Mouse (Mus musculus) kidney, postnatal 0 days (tissue): ENCODE data around the gene Dzank1. TPM values are rescaled to one million over a fixed set of nuclear protein-coding genes. Genes with fewer than 3 reads are reported as not detected.

ENCODE experiments used
- ATAC-seq: fragments of 200-750 bp; cut with Nextera tagmentation; replicated peaks from 2 replicates; pipeline ENCODE4 v1.8.0; 2017; ENCODE audit warnings: low read depth, moderate number of reproducible peaks, moderate TSS enrichment, moderate library complexity; ENCODE audit not compliant: low FRiP score
- DNase-seq: peaks from one replicate; pipeline ENCODE4 v3.0.0-alpha.2; 2016; ENCODE audit warnings: low spot score
- H3K27ac ChIP-seq: fragments of 300-500 bp; sonication (generic); 2 replicates; pipeline ENCODE4 v1.5.1; 2014; ENCODE audit warnings: mild to moderate bottlenecking
- H3K27me3 ChIP-seq: fragments of 300-500 bp; sonication (generic); 2 replicates; pipeline ENCODE4 v1.6.1; 2014; ENCODE audit warnings: low read length, mixed read lengths; ENCODE audit not compliant: insufficient read depth
- H3K36me3 ChIP-seq: fragments of 300-500 bp; sonication (generic); 2 replicates; pipeline ENCODE4 v1.6.1; 2014; ENCODE audit warnings: low read length, mixed read lengths; ENCODE audit not compliant: insufficient read depth
- H3K4me1 ChIP-seq: fragments of 300-500 bp; sonication (generic); replicated peaks from 2 replicates; pipeline ENCODE4 v1.6.1; 2014; ENCODE audit warnings: antibody characterized with exemption, low read length, mixed read lengths; ENCODE audit not compliant: insufficient read depth
- H3K4me2 ChIP-seq: fragments of 300-500 bp; sonication (generic); 2 replicates; pipeline ENCODE4 v1.6.1; 2014; ENCODE audit warnings: mild to moderate bottlenecking, low read length, moderate library complexity, mixed read lengths
- H3K4me3 ChIP-seq: fragments of 300-500 bp; sonication (generic); replicated peaks from 2 replicates; pipeline ENCODE4 v1.5.1; 2014; ENCODE audit warnings: low read depth, low read length
- H3K9ac ChIP-seq: fragments of 300-500 bp; sonication (generic); 2 replicates; pipeline ENCODE4 v1.6.1; 2014; ENCODE audit warnings: low read depth, low read length
- H3K9me3 ChIP-seq: fragments of 300-500 bp; sonication (generic); replicated peaks from 2 replicates; pipeline ENCODE4 v1.6.1; 2016; ENCODE audit warnings: low read length, inconsistent platforms, mixed read lengths
- CTCF ChIP-seq: IDR thresholded peaks from 2 replicates; pipeline ENCODE4 v1.5.1; 2016; ENCODE audit warnings: antibody characterized with exemption, low read depth, mild to moderate bottlenecking, moderate library complexity
- WGBS: fragments of 180-500 bp; shearing (Covaris S2); extraction: QIAGEN DNeasy Blood & Tissue Kit; methylation state at CpG from one replicate; pipeline ENCODE4 v1.1.7; 2014; 5-methylcytosine and 5-hydroxymethylcytosine counted together
- polyA plus RNA-seq: library from polyadenylated mRNA; unstranded; fragments of >200 nt; fragmentation: Nextera tagmentation; extraction: Ambion mirVana; gene quantifications from 2 replicates; pipeline ENCODE4 v1.2.1, GENCODE M21; 2015

Dzank1 gene
- polyA plus RNA-seq, 1 experiment from 2014 or later = 1.7 TPM

GRCm38 (mm10) chr2:144441386-144441915 is 85.8 kb downstream of the Dzank1 start:
- 57% methylated on average over 11 of the region's 11 CpGs for WGBS
- no peak for ATAC-seq
- Histone ChIP-seq H3K36me3 (no peaks in the 10 kb centered on the region), H3K4me1 (no peaks in the 10 kb centered on the region), H3K9ac (no peak overlapping the region), H3K27me3 (no peaks in the 10 kb centered on the region), H3K4me2 (no peak overlapping the region), H3K4me3 (no peak overlapping the region), H3K27ac (no peak overlapping the region), H3K9me3 (no peaks in the 10 kb centered on the region)
- DNase-seq = no peak
- no peak for TF ChIP-seq CTCF

DNA sequence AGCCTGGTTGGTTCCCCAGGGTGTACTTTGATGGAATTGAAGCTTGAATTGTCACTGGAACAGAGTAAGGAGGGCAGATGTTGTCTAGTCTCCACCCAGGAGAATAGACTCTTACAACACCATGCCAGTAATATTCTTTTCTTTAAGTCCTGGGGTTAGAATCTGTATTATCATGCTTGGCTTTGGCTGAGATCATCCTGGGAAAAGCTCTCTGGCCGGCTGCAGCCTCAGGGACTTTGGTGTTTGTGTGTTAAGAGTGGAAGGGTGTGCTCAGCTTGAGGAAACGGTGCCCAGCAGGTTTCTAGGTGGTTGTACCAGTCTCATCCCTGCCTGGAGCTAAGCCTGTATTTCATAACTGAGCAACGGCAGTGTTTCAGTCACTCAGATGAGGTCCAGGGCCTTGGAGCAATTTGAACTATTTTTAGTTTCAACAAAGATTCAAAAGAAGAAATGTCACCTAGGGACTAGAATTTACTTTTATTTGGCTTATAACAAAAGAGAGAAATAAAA is 88.0 kb downstream of the Dzank1 start:
- DNase-seq = no peak
- no peak overlapping the region for H3K4me2 ChIP-seq
- TF ChIP-seq CTCF = no peak

DNA sequence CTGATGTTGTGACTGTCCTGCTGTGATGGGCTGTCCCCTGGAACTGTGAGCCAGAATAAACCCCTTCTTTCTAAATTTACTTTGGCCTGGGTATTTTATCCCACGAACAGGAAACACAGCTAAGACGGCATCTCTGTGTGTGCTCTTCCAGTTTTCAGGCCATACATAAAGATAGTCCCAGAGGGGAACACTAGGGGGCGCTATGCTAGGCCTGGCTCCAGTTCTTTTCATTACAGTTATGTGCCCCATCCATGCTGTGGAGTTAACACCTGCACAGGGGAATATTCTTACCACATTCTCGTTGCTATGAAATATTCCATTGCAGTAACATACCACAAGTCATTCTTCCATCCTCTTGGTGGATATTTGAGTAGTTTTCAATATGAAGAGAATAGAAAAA is 88.8 kb downstream of the Dzank1 start:
- Histone ChIP-seq H3K4me1 (no peaks in the 10 kb centered on the region), H3K36me3 (no peaks in the 10 kb centered on the region), H3K27me3 (no peaks in the 10 kb centered on the region), H3K4me3 (no peak overlapping the region), H3K9me3 (no peaks in the 10 kb centered on the region), H3K9ac (no peak overlapping the region), H3K4me2 (no peak overlapping the region), H3K27ac (no peak overlapping the region)
- peak; percentile 38 for TF ChIP-seq CTCF
- DNase-seq = no peak
- 62% methylated on average over 4 of the region's 4 CpGs for WGBS
- no peak for ATAC-seq

More for the DNA sequence above, 88.0 kb downstream of the Dzank1 start:
- Histone ChIP-seq H3K9ac (no peak overlapping the region), H3K27ac (no peak overlapping the region), H3K4me1 (no peaks in the 10 kb centered on the region), H3K36me3 (no peaks in the 10 kb centered on the region), H3K9me3 (no peaks in the 10 kb centered on the region), H3K27me3 (no peaks in the 10 kb centered on the region), H3K4me3 (no peak overlapping the region)
- no peak for ATAC-seq
- WGBS = 69% methylated on average over 3 of the region's 3 CpGs

- H3K27ac ChIP-seq = no peak overlapping the region
- no peaks in the 10 kb centered on the region for H3K4me1 ChIP-seq
- DNase-seq = no peak
- no peak overlapping the region for H3K4me3 ChIP-seq
- no peak overlapping the region for H3K4me2 ChIP-seq
- 84% methylated on average over 10 of the region's 10 CpGs for WGBS
- no peaks in the 10 kb centered on the region for H3K27me3 ChIP-seq
- H3K36me3 ChIP-seq = no peaks in the 10 kb centered on the region
- no peaks in the 10 kb centered on the region for H3K9me3 ChIP-seq
- H3K9ac ChIP-seq = no peak overlapping the region
- no peak for ATAC-seq
- TF ChIP-seq CTCF = no peak
Observed at GRCm38 (mm10) chr2:144435679-144436078, 91.5 kb downstream of the Dzank1 start.

DNA sequence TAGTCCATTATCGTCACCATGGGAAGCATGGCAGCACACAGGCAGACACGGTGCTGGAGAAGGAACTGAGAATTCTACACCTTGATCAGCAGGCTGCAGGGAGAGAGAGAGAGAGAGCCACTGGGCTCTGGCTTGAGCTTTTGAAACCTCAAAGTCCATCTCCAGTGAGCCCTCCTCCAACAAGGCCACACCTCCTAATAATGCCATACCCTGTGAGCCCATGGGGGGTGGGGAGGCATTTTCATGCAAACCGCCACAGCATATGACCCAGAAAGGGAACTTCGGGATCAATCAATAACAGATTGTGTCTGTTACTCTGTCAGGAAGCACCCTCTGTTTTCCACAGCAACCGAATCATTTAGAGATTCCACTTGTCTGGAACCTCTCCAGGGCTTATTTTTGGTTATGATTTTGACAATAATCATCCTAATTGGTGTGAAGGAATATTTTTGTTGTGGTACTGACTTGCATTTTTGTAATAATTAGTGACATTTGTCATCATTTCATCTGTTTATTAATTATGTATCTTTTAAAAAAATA is 95.9 kb downstream of the Dzank1 start:
- Histone ChIP-seq H3K4me1 (no peaks in the 10 kb centered on the region), H3K4me2 (no peak overlapping the region), H3K27me3 (no peaks in the 10 kb centered on the region), H3K9ac (no peak overlapping the region), H3K27ac (no peak overlapping the region), H3K4me3 (no peak overlapping the region), H3K9me3 (no peaks in the 10 kb centered on the region), H3K36me3 (no peaks in the 10 kb centered on the region)
- TF ChIP-seq CTCF = no peak
- ATAC-seq (no peak), DNase-seq (no peak)
- WGBS = 74% methylated on average over 5 of the region's 5 CpGs

DNA sequence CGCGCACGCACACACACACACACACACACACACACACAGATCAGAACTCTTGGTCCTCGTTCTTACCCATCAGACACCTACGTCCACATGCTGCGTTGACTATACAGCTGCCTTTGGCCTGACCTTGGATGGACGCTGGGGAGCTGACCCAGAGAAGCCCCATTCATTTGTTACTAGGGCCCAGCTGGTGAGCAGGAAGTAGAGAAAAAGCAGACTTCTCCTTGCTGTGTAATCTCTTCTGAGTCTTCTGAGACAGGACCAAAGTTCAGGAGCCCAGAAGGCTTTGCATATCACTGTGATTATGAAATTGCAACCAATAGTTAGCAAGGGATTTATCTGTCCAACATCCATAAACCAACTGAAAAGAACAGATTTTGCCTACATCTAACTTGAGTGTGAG is 98.0 kb downstream of the Dzank1 start:
- 62% methylated on average over 7 of the region's 7 CpGs for WGBS
- H3K27me3 ChIP-seq = no peaks in the 10 kb centered on the region
- H3K4me3 ChIP-seq = no peak overlapping the region
- no peaks in the 10 kb centered on the region for H3K9me3 ChIP-seq
- DNase-seq (peak; percentile 44), ATAC-seq (no peak)
- H3K36me3 ChIP-seq = no peaks in the 10 kb centered on the region
- no peak for TF ChIP-seq CTCF
- no peak overlapping the region for H3K27ac ChIP-seq
- H3K4me2 ChIP-seq = no peak overlapping the region
- no peak overlapping the region for H3K9ac ChIP-seq
- H3K4me1 ChIP-seq = no peaks in the 10 kb centered on the region

GRCm38 (mm10) chr2:144428659-144429058 is 98.6 kb downstream of the Dzank1 start:
- no peak overlapping the region for H3K4me3 ChIP-seq
- TF ChIP-seq CTCF = no peak
- H3K9me3 ChIP-seq = no peaks in the 10 kb centered on the region
- ATAC-seq (no peak), DNase-seq (no peak)
- H3K9ac ChIP-seq = no peak overlapping the region
- H3K4me2 ChIP-seq = no peak overlapping the region
- H3K27me3 ChIP-seq = no peaks in the 10 kb centered on the region
- no peaks in the 10 kb centered on the region for H3K4me1 ChIP-seq
- WGBS = 78% methylated on average over 8 of the region's 8 CpGs
- no peaks in the 10 kb centered on the region for H3K36me3 ChIP-seq
- H3K27ac ChIP-seq = no peak overlapping the region
